25 mouse cellular contexts compared by ENCODE assay signal in genomic region chr6:95699326-95699725, GRCm38 (mm10).
"Had no signal": no experiment of that assay in that cellular context is flagged by ENCODE, and none has a peak within 500 bp of the region (broad histone marks: within the 10 kb centered on the region; RNA-seq: fewer than 3 reads in every experiment).

No protein-coding gene starts in this region.

- ATAC-seq: midbrain, embryonic 15.5 days had no signal

- H3K9me3 ChIP-seq: kidney, embryonic 15.5 days; limb, embryonic 13.5 days; liver, embryonic 15.5 days; lung, embryonic 15.5 days; megakaryocyte, embryonic 14.5 days; midbrain, embryonic 15.5 days; neural tube, embryonic 12.5 days; neural tube, embryonic 15.5 days had no signal

- H3K9ac ChIP-seq: kidney, embryonic 15.5 days; limb, embryonic 13.5 days; liver, embryonic 15.5 days; lung, embryonic 15.5 days; midbrain, embryonic 15.5 days; neural tube, embryonic 12.5 days; neural tube, embryonic 15.5 days had no signal

- H3K4me2 ChIP-seq: kidney, embryonic 15.5 days; limb, embryonic 13.5 days; liver, embryonic 15.5 days; lung, embryonic 15.5 days; midbrain, embryonic 11.5 days; midbrain, embryonic 15.5 days; neural tube, embryonic 12.5 days; neural tube, embryonic 15.5 days had no signal

- H3K4me1 ChIP-seq: neural tube, embryonic 15.5 days had no signal

- DNase-seq: kidney, adult 8-10 months; kidney, postnatal 10 days; kidney, postnatal 36 days; layer of hippocampus, postnatal 36 days; left cerebral cortex, postnatal 4 days; lung, adult 18-20 months; lung, postnatal 10 days; lung, postnatal 36 days; right cerebral cortex, adult 18-20 months; right cerebral cortex, postnatal 14 days; right cerebral cortex, postnatal 4 days; thymus, adult 2 months; thymus, postnatal 14 days; thymus, postnatal 4 days had no signal

- H3K36me3 ChIP-seq: kidney, embryonic 15.5 days; limb, embryonic 13.5 days; liver, embryonic 15.5 days; lung, embryonic 15.5 days; midbrain, embryonic 15.5 days; neural tube, embryonic 12.5 days; neural tube, embryonic 15.5 days had no signal

- H3K27me3 ChIP-seq: kidney, embryonic 15.5 days; limb, embryonic 13.5 days; liver, embryonic 15.5 days; lung, embryonic 15.5 days; megakaryocyte, embryonic 14.5 days; midbrain, embryonic 15.5 days; neural tube, embryonic 12.5 days; neural tube, embryonic 15.5 days had no signal

- H3K27ac ChIP-seq: kidney, embryonic 15.5 days; left cerebral cortex, adult 2 months; limb, embryonic 13.5 days; liver, embryonic 15.5 days; midbrain, embryonic 15.5 days; neural tube, embryonic 12.5 days; neural tube, embryonic 15.5 days; stomach, postnatal 0 days had no signal

- H3K4me3 ChIP-seq: kidney, embryonic 15.5 days; left cerebral cortex, adult 2 months; limb, embryonic 13.5 days; liver, embryonic 15.5 days; lung, embryonic 15.5 days; midbrain, embryonic 15.5 days; neural tube, embryonic 12.5 days; neural tube, embryonic 15.5 days had no signal
